Comparison of ENCODE assay signal across 9 mouse cellular contexts in the genomic region with DNA sequence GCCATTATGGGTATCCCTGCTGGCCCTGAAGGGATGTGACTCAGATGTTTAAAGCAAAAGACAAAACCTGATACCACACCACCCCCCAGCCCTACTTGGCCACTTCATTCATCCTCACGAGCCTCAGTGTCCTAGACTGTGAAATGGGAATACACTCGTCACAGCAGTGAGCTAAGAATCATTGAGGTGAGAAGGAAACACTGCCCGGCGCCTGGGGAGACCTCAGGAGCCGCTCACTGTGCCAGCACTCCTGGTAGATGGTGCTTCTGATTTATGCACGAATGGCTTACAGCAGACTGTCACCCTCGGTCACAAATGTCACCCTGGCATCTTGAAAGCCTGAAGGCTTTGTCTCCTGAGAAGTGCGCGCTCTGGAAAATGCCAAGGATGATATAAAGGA. TPM values are rescaled to one million over a fixed set of nuclear protein-coding genes. Genes with fewer than 3 reads are reported as not detected.
A peak's percentile ranks its signal among the peaks of the same experiment; 100 is the strongest.
DNase-seq lines count a peak whose midpoint lies in the region; ATAC-seq and TF ChIP-seq lines count a peak whose summit lies in the region.
"Had no signal": no experiment of that assay in that cellular context is flagged by ENCODE, and none has a peak within 500 bp of the region (broad histone marks: within the 10 kb centered on the region; RNA-seq: fewer than 3 reads in every experiment).

No protein-coding gene starts in this region.

- H3K27me3 ChIP-seq in lung, postnatal 0 days (replicated peaks; ENCODE audit: insufficient read depth, low read length), result no peaks in the 10 kb centered on the region
- no peaks in the 10 kb centered on the region for H3K27me3 ChIP-seq in limb, embryonic 11.5 days (ENCODE audit: control insufficient read depth, insufficient read depth, low read length)
- H3K27me3 ChIP-seq in stomach, postnatal 0 days (ENCODE audit: control insufficient read depth, insufficient read depth, low read length), result no peaks in the 10 kb centered on the region

- H3K4me1 ChIP-seq in lung, postnatal 0 days (ENCODE audit: insufficient read depth, low read depth, low read length), result peaks cover 29% of the 10 kb centered on the region
- H3K4me1 ChIP-seq in limb, embryonic 11.5 days (ENCODE audit: control insufficient read depth, insufficient read depth, low read length), result peaks cover 21% of the 10 kb centered on the region
- H3K4me1 ChIP-seq in stomach, postnatal 0 days (replicated peaks; ENCODE audit: control insufficient read depth, insufficient read depth), result peaks cover 14% of the 10 kb centered on the region

- ATAC-seq in lung, postnatal 0 days, result no peak
- ATAC-seq in limb, embryonic 11.5 days (ENCODE audit: insufficient number of reproducible peaks, low FRiP score, low TSS enrichment, low read depth), result no peak
- no peak for ATAC-seq in stomach, postnatal 0 days (ENCODE audit: low FRiP score, low TSS enrichment)

- H3K4me3 ChIP-seq in lung, postnatal 0 days (ENCODE audit: low read depth, low read length), result no peak overlapping the region
- H3K4me3 ChIP-seq in limb, embryonic 11.5 days (ENCODE audit: low read depth, low read length), result no peak overlapping the region
- no peak overlapping the region for H3K4me3 ChIP-seq in stomach, postnatal 0 days (ENCODE audit: low read depth, low read length)
- H3K4me3 ChIP-seq: erythroblast, embryonic 14.5 days had no signal

- TF ChIP-seq EP300 in lung, postnatal 0 days (IDR thresholded peaks at IDR 0.05), result no peak
- no peak for TF ChIP-seq EP300 in stomach, postnatal 0 days (optimal IDR thresholded peaks at IDR 0.05)

- H3K27ac ChIP-seq in lung, postnatal 0 days (ENCODE audit: low read length), result peak overlapping the region; percentile 76
- H3K27ac ChIP-seq in limb, embryonic 11.5 days (replicated peaks; ENCODE audit: low read depth, low read length), result peak overlapping the region; percentile 44; the same call in 1 of the 2 replicates
- H3K27ac ChIP-seq in stomach, postnatal 0 days (replicated peaks), result peak overlapping the region; percentile 85

- H3K9me3 ChIP-seq in lung, postnatal 0 days (ENCODE audit: low read length), result no peaks in the 10 kb centered on the region
- no peaks in the 10 kb centered on the region for H3K9me3 ChIP-seq in limb, embryonic 11.5 days (ENCODE audit: control insufficient read depth, low read length)
- no peaks in the 10 kb centered on the region for H3K9me3 ChIP-seq in stomach, postnatal 0 days (ENCODE audit: control insufficient read depth, low read length)

- H3K36me3 ChIP-seq in lung, postnatal 0 days (ENCODE audit: insufficient read depth, low read length), result no peaks in the 10 kb centered on the region
- H3K36me3 ChIP-seq in limb, embryonic 11.5 days (ENCODE audit: control insufficient read depth, insufficient read depth, low read length), result peaks cover under 1% of the 10 kb centered on the region; the same call in 1 of the 2 replicates
- H3K36me3 ChIP-seq in stomach, postnatal 0 days (ENCODE audit: control insufficient read depth, insufficient read depth, low read length), result no peaks in the 10 kb centered on the region; the same call in none of the 2 replicates

- H3K4me2 ChIP-seq in lung, postnatal 0 days (replicated peaks; ENCODE audit: low read depth, low read length), result no peak overlapping the region
- H3K4me2 ChIP-seq in limb, embryonic 11.5 days (ENCODE audit: low read depth, severe bottlenecking), result no peak overlapping the region
- no peak overlapping the region for H3K4me2 ChIP-seq in stomach, postnatal 0 days (replicated peaks; ENCODE audit: low read depth)

- peak; percentile 39 to 49 for DNase-seq in cerebellum, postnatal 25 days
- no peak for DNase-seq in cerebellum, postnatal 36 days
- DNase-seq in lung, postnatal 0 days (ENCODE audit: low spot score), result no peak
- no peak for DNase-seq in lung, postnatal 25 days (ENCODE audit: low spot score)
- DNase-seq in limb, embryonic 11.5 days (ENCODE audit: low spot score), result no peak
- DNase-seq in stomach, postnatal 0 days (ENCODE audit: low spot score), result no peak
- no peak for DNase-seq in embryo, embryonic 9.5 days (ENCODE audit: extremely low spot score)
- DNase-seq in spleen, postnatal 10 days (ENCODE audit: low spot score in 2 of 2), result no peak

- 82% methylated on average over 9 of the region's 9 CpGs for WGBS in lung, postnatal 0 days
- WGBS in limb, embryonic 11.5 days, result 86% methylated on average over 9 of the region's 9 CpGs
- WGBS in stomach, postnatal 0 days, result 83% methylated on average over 9 of the region's 9 CpGs

- no peak for TF ChIP-seq CTCF in lung, postnatal 0 days (IDR thresholded peaks at IDR 0.05)
- TF ChIP-seq CTCF in stomach, postnatal 0 days (IDR thresholded peaks at IDR 0.05; ENCODE audit: low read depth), result no peak

- no peak overlapping the region for H3K9ac ChIP-seq in lung, postnatal 0 days (replicated peaks; ENCODE audit: low read depth)
- no peak overlapping the region for H3K9ac ChIP-seq in limb, embryonic 11.5 days (ENCODE audit: low read length)
- H3K9ac ChIP-seq in stomach, postnatal 0 days (ENCODE audit: low read length), result peak overlapping the region; percentile 13; the same call in 1 of the 2 replicates

RNA-seq across cellular contexts. Expression of a gene that starts 31.3 kb away (rescaled TPM):
- polyA plus RNA-seq in lung, postnatal 0 days (2015; fragmentation: Nextera tagmentation; extraction: Ambion mirVana), result 30.7 and 32.1 TPM in 2 replicates
- polyA plus RNA-seq in limb, embryonic 11.5 days (2014; fragmentation: Nextera tagmentation; extraction: Ambion mirVana), result 43.5 and 46.9 TPM in 2 replicates
- 24.3 and 29.7 TPM in 2 replicates for polyA plus RNA-seq in stomach, postnatal 0 days (2015; fragmentation: Nextera tagmentation; extraction: Ambion mirVana)

Comparison
In these comparisons a context has a peak if more than half of its experiments do, and no peak if none do; other contexts are left out.
1. DNase-seq: peak in cerebellum, postnatal 25 days (2 of 2); none in cerebellum, postnatal 36 days (0 of 2), lung, postnatal 0 days (single experiment), lung, postnatal 25 days (single experiment), limb, embryonic 11.5 days (single experiment), stomach, postnatal 0 days (single experiment), embryo, embryonic 9.5 days (single experiment) and spleen, postnatal 10 days (0 of 2).
2. Peak in every context shown above with its lines, with median percentiles within 50 percentile points of each other: H3K27ac ChIP-seq.